Mouse (Mus musculus) cerebellum, postnatal 10 days (tissue): ENCODE results near the gene Slc16a8.

Experiments
- DNase-seq, 2 experiments: peaks; one replicate each; pipeline ENCODE4 v3.0.0; 2021; ENCODE audit warnings: mixed read lengths in 2 of 2

The Slc16a8 gene

GRCm38 (mm10) chr15:79212750-79213446, 41.7 kb downstream of the Slc16a8 start:
- no peak for DNase-seq

- DNase-seq: peak in 1 of 2 experiments; percentile 32
Observed at GRCm38 (mm10) chr15:79210357-79210756, 44.2 kb downstream of the Slc16a8 start.

- DNase-seq: no peak
Observed at GRCm38 (mm10) chr15:79208758-79209439, 45.7 kb downstream of the Slc16a8 start.

GRCm38 (mm10) chr15:79208211-79208610, 46.4 kb downstream of the Slc16a8 start:
- no peak for DNase-seq

- DNase-seq: no peak
Observed at GRCm38 (mm10) chr15:79202575-79202974, 52.0 kb downstream of the Slc16a8 start.

GRCm38 (mm10) chr15:79201491-79202150, 52.9 kb downstream of the Slc16a8 start:
- DNase-seq: peak in 1 of 2 experiments; percentile 53
